Mouse (Mus musculus) kidney, adult 8-10 months (tissue): ENCODE data around the gene Washc3.

Experiments used
- DNase-seq, 2 experiments: peaks; one replicate each; pipeline ENCODE4 v3.0.0; 2022

Gene Washc3

DNA sequence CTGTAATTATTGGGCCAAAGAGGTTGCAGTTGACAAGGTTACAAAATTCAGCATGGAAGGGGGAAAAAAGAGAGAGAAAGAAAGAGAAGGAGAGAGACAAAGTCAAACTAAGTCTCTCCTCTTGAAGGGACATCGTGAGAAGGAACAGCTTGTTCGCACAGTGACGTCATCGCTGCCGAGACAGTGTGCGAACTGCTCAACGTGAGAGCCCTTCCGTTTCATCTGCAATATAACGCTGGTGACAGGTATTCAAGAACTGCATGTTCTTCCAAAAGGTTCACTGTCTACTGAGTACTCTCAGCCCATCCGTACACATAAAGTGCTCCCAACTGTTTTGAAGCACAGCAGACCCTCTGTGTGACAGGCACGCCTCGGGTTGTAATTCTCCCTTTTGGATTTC, 59.4 kb downstream of the Washc3 start:
- no peak for DNase-seq

DNA sequence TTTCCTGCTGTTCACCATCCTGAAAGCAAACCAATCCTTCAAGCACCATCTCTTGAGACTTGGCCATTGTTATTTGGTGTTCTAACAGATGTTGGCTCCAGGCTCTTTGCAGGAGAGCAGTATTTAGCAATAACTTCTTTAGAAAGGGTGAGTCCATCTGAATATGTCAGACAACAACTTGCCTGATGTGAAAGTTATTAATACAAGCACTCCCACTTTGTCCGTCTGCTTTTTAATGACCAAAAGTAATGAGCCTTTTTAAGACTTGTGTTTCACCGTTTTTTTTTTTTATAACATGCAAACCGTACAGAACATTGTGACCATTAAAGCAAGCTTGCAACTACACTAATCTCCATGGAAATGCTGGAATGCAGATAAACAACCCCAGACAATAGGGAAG, 60.3 kb downstream of the Washc3 start:
- no peak for DNase-seq

DNA sequence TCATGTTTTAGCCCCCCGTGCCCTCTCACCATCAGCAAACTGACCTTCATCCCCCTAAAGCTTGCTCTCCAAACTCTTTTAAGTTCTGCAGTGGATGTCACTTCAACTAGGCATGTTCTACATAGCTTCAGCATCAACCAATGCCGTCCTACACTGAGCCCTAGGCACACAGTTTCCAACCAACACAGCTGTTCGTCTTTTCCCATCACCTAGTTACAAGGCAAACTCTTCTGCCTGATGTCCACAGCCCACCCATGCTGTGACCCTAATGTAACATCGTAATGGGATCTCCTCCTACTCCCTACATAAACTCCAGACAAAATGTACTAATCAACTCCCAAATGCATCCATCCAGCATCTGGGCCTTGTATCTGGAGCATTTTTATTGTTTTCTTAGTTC, 62.5 kb downstream of the Washc3 start:
- DNase-seq = no peak

DNA sequence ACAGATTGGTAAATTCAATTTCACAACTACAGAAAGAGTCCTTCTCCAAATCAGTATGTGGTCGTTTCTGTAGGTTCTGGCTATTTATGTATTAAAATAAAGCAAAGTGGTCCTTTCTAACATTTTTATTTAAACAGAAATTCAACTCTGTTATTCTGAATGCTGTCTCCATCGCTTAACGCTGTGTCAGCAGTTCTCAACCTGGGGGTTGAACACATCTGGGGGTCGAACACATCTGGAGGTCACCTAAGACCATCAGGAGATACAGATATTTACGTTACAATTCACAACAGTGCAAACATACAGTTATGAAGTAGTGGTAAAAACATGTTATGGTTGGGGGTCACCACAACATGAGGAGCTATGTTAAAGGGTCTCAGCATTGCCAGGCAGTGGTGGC, 73.2 kb downstream of the Washc3 start:
- DNase-seq = no peak

DNA sequence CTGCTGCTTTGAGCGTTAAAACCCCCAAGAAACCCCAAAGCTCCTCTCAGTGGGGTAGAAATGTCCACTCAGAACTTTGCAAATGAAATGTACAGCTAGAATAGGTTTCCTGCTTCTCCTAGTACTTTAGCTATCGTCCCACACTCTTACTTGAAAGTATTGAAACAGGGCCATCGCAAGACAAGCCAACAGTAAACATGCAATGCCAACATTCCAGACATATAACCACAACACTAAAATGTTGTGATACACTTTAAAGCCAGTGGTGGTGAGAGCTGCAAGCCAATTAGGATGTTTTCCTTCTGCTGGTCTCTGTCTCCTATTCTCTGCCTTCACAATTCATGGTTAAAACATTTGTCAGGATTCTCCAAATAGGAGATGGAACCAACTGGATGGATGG, 80.8 kb downstream of the Washc3 start:
- DNase-seq = no peak

DNA sequence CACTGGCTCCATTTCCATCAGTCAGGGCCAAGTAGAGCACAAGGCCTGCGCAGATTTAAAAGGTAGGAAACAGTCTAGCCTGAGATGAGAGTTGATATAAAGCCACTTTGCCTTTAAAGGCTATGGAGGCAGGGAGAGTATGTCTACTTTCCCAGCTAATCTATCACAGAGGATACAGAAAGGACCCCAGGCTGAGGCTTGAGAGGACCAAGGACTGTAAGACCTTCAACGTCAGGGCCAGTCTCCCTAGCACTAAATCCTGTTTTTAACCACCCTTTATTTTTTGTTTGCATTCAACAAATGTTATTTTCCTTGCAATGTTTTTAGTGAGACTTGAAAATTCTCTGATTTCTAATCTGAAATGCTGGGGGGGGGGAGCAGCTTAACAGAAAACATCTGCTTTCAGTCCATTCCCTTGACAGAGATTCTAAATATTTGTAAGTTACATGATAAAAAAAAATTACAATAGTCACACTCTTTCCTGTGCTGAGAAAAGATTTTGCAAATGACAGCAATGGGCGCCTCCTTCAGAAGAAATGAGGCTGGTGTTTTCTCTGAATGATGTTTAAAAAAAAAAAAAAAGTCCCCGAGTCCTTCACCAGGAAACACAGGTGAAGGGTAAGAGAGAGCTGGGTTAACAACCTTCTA, 83.6 kb downstream of the Washc3 start:
- DNase-seq = no peak

DNA sequence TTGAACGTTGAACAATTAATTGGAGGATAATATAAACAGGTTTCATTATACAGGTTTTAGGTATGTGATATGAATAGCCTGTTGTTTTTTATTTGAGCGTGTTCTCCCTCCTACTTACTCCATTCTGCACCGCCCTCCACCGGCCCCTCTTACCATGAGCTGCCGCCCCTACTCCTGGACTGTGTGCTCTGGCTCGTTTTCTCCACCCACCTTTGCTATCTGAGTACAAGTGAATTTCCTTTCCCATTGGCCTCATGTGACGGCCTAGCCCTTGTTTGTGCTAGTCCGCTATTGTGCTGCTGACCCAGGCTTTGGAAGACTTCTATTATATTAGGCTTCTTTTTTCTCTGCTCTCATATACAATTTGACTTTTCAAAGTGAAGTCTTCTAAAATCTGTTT, 86.4 kb downstream of the Washc3 start:
- no peak for DNase-seq

DNA sequence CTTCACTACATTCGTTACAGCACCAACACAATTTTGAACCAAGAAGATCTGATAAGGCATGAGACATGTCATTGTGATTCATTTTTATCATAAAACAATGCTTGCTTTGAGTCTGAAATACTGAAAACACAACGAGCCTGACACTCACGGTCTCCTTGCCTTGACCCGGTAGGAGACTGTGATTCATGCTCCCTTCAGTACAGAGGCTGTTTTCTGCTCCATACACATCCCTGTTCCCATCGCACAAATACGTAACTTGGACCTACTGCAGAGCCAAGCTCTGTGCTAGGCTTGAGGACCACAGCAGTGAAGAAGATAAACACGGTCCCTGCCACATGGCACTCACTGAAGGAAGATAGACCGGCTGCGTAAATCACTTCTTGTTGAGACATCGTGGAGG, 87.2 kb downstream of the Washc3 start:
- no peak for DNase-seq

DNA sequence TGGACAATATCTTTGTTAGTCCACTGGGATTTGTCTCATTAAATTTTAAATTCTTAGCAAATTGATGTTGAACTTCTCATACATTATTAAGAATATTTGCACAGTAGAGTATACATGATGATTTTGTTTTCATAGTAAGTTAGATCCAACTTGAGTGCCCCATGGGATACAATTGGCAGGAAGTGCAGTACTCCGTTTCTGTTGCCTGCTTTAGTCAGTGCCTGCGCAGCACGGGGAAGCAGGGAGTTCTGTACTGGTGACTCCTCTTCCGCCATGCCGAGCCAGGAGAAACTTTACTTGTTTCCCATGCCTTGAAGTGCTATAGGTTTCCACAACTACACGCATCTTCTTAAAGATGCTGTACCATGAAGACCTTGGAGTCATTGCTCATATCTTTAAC, 94.2 kb downstream of the Washc3 start:
- DNase-seq = no peak
